Comparison of ENCODE assay signal across 24 mouse cellular contexts in genomic region chr11:6316821-6317220, GRCm38 (mm10). TPM values are rescaled to one million over a fixed set of nuclear protein-coding genes. Genes with fewer than 3 reads are reported as not detected.
A peak's percentile ranks its signal among the peaks of the same experiment; 100 is the strongest.
DNase-seq lines count a peak whose midpoint lies in the region; ATAC-seq lines count a peak whose summit lies in the region.
"Had no signal": no experiment of that assay in that cellular context is flagged by ENCODE, and none has a peak within 500 bp of the region (broad histone marks: within the 10 kb centered on the region; RNA-seq: fewer than 3 reads in every experiment).

No protein-coding gene starts in this region.

- H3K4me3 ChIP-seq in midbrain, embryonic 11.5 days (ENCODE audit: low read depth, low read length), result no peak overlapping the region
- H3K4me3 ChIP-seq in midbrain, embryonic 10.5 days, result no peak overlapping the region
- H3K4me3 ChIP-seq: embryonic facial prominence, embryonic 10.5 days; embryonic facial prominence, embryonic 12.5 days; forebrain, embryonic 13.5 days; forebrain, embryonic 15.5 days had no signal

- ATAC-seq in midbrain, embryonic 11.5 days (ENCODE audit: low FRiP score), result no peak
- ATAC-seq: activated CD4-positive, CD25-positive, alpha-beta regulatory T cell, adult 4 months; CD4-positive, CD25-positive, alpha-beta regulatory T cell, adult 4 months; forebrain, embryonic 13.5 days; forebrain, embryonic 15.5 days; forebrain, postnatal 0 days; Patski had no signal

- no peaks in the 10 kb centered on the region for H3K27me3 ChIP-seq in midbrain, embryonic 11.5 days (ENCODE audit: control insufficient read depth, insufficient read depth, low read length)
- no peaks in the 10 kb centered on the region for H3K27me3 ChIP-seq in midbrain, embryonic 10.5 days (ENCODE audit: low read depth, poor library complexity, severe bottlenecking)
- H3K27me3 ChIP-seq: CH12.LX; embryonic facial prominence, embryonic 12.5 days; forebrain, embryonic 13.5 days; forebrain, embryonic 15.5 days; Patski had no signal

- H3K4me2 ChIP-seq in midbrain, embryonic 11.5 days, result no peak overlapping the region
- H3K4me2 ChIP-seq: embryonic facial prominence, embryonic 12.5 days; forebrain, embryonic 13.5 days; forebrain, embryonic 15.5 days had no signal

- 89% methylated on average over 11 of the region's 11 CpGs for WGBS in midbrain, embryonic 11.5 days
- 91% methylated on average over 11 of the region's 11 CpGs for WGBS in midbrain, embryonic 10.5 days

- no peak overlapping the region for H3K9ac ChIP-seq in midbrain, embryonic 11.5 days (ENCODE audit: low read length)
- H3K9ac ChIP-seq: embryonic facial prominence, embryonic 12.5 days; forebrain, embryonic 13.5 days; forebrain, embryonic 15.5 days; forebrain, postnatal 0 days had no signal

- peak; percentile 31 for DNase-seq in cerebellum, adult 11-12 months
- DNase-seq in cerebellum, adult 9-10 months, result no peak
- DNase-seq in cerebellum, postnatal 10 days, result peak; percentile 47 to 57
- no peak for DNase-seq in cerebellum, adult 18-20 months
- peak; percentile 52 for DNase-seq in heart, adult 11 months
- no peak for DNase-seq in heart, postnatal 36 days
- DNase-seq in midbrain, embryonic 11.5 days (ENCODE audit: low spot score, missing footprints), result peak; percentile 19
- DNase-seq in midbrain, embryonic 10.5 days (ENCODE audit: low spot score), result no peak
- DNase-seq: adrenal gland, adult 8-10 months; adrenal gland, postnatal 14 days; adrenal gland, postnatal 36 days; B cell, adult 2 months; cerebellum, adult 8-10 months; cerebellum, postnatal 36 days; forebrain, postnatal 0 days had no signal

- H3K36me3 ChIP-seq in midbrain, embryonic 11.5 days (ENCODE audit: control insufficient read depth, insufficient read depth, low read length), result peaks cover 11% of the 10 kb centered on the region; the same call in 1 of the 2 replicates
- H3K36me3 ChIP-seq in midbrain, embryonic 10.5 days, result peaks cover 76% of the 10 kb centered on the region

- H3K27ac ChIP-seq in midbrain, embryonic 11.5 days (ENCODE audit: low read depth, low read length), result no peak overlapping the region
- no peak overlapping the region for H3K27ac ChIP-seq in midbrain, embryonic 10.5 days (replicated peaks)
- H3K27ac ChIP-seq: embryonic facial prominence, embryonic 10.5 days; embryonic facial prominence, embryonic 12.5 days; forebrain, embryonic 13.5 days; forebrain, embryonic 15.5 days had no signal

- intact Hi-C loops in heart, postnatal 36 days (cut with DNase I), result no loop called here

- no peaks in the 10 kb centered on the region for H3K4me1 ChIP-seq in midbrain, embryonic 11.5 days (ENCODE audit: control insufficient read depth, insufficient read depth, low read length)
- no peaks in the 10 kb centered on the region for H3K4me1 ChIP-seq in midbrain, embryonic 10.5 days
- H3K4me1 ChIP-seq: embryonic facial prominence, embryonic 10.5 days; embryonic facial prominence, embryonic 12.5 days; forebrain, embryonic 13.5 days; forebrain, embryonic 15.5 days had no signal

- no peaks in the 10 kb centered on the region for H3K9me3 ChIP-seq in midbrain, embryonic 11.5 days (ENCODE audit: control insufficient read depth, low read length)
- no peaks in the 10 kb centered on the region for H3K9me3 ChIP-seq in midbrain, embryonic 10.5 days (replicated peaks)
- H3K9me3 ChIP-seq: embryonic facial prominence, embryonic 10.5 days; embryonic facial prominence, embryonic 12.5 days; forebrain, embryonic 13.5 days; forebrain, embryonic 15.5 days; G1E had no signal

RNA-seq across cellular contexts. Expression of gene Ogdh, which starts 25.4 kb away (rescaled TPM):
- total RNA-seq in heart, postnatal 36 days (2021), result 1,000 to 10,000 TPM; 1,707 to 1,741 TPM
- 80.4 and 81.3 TPM in 2 replicates for polyA plus RNA-seq in midbrain, embryonic 11.5 days (2014; fragmentation: Nextera tagmentation; extraction: Ambion mirVana)
- 107 and 111 TPM in 2 replicates for polyA plus RNA-seq in midbrain, embryonic 10.5 days (2016; fragmentation: Nextera tagmentation; extraction: Ambion mirVana)

RNA-seq across cellular contexts. Expression of gene Tmed4, which starts 42.2 kb away (rescaled TPM):
- 10 to 100 TPM; 82.9 to 94.8 TPM for total RNA-seq in heart, postnatal 36 days (2021)
- polyA plus RNA-seq in midbrain, embryonic 11.5 days (2014; fragmentation: Nextera tagmentation; extraction: Ambion mirVana), result 148 and 161 TPM in 2 replicates
- 131 and 140 TPM in 2 replicates for polyA plus RNA-seq in midbrain, embryonic 10.5 days (2016; fragmentation: Nextera tagmentation; extraction: Ambion mirVana)

RNA-seq across cellular contexts. Expression of gene Ddx56, which starts 49.2 kb away (rescaled TPM):
- total RNA-seq in heart, postnatal 36 days (2021), result 10 to 100 TPM; 23.5 to 25.5 TPM
- 98.8 and 104 TPM in 2 replicates for polyA plus RNA-seq in midbrain, embryonic 11.5 days (2014; fragmentation: Nextera tagmentation; extraction: Ambion mirVana)
- 117 and 126 TPM in 2 replicates for polyA plus RNA-seq in midbrain, embryonic 10.5 days (2016; fragmentation: Nextera tagmentation; extraction: Ambion mirVana)

Comparison
In these comparisons a context has a peak if more than half of its experiments do, and no peak if none do; other contexts are left out.
1. DNase-seq: peak in cerebellum, adult 11-12 months (single experiment), cerebellum, postnatal 10 days (2 of 2), heart, adult 11 months (single experiment) and midbrain, embryonic 11.5 days (single experiment); none in cerebellum, adult 9-10 months (single experiment), cerebellum, adult 18-20 months (0 of 2), heart, postnatal 36 days (0 of 2) and midbrain, embryonic 10.5 days (single experiment).